Mouse (Mus musculus) stomach, postnatal 0 days (tissue): ENCODE results near the gene Chrm4.

Experiments
- CTCF ChIP-seq: IDR thresholded peaks from 2 replicates; pipeline ENCODE4 v1.5.1; 2016; ENCODE audit warnings: antibody characterized with exemption, low read depth, mild to moderate bottlenecking, moderate library complexity
- EP300 ChIP-seq: optimal IDR thresholded peaks from 2 replicates; pipeline ENCODE3; 2016; ENCODE audit warnings: antibody characterized with exemption

GRCm38 (mm10) chr2:91903171-91903925, 23.7 kb upstream of the Chrm4 start:
- no peak for TF ChIP-seq EP300
- no peak for TF ChIP-seq CTCF
